Mouse (Mus musculus): ENCODE results near the gene Eif2s3x. TPM values are rescaled to one million over a fixed set of nuclear protein-coding genes. Genes with fewer than 3 reads are reported as not detected.

The Eif2s3x gene
- 23.6 and 23.7 TPM in 2 replicates for polyA plus RNA-seq (2012; rRNA removed)

- 2% methylated on average over 52 of the region's 52 CpGs for WGBS
- H3K36me3 ChIP-seq (ENCODE audit: control insufficient read depth, insufficient read depth, low read length) = no peaks in the 10 kb centered on the region; the same call in 1 of the 2 replicates
- peak; percentile 71 to 83 for DNase-seq (ENCODE audit: low read depth in 1 of 2, low spot score in 2 of 2)
Measured at GRCm38 (mm10) chrX:94212597-94213321, at the start of gene Eif2s3x. Eif2s3x (minus strand) TSS chrX:94212862.

GRCm38 (mm10) chrX:94235601-94236000 lies 22.9 kb upstream of the Eif2s3x start:
- Histone ChIP-seq H3K36me3 (ENCODE audit: control insufficient read depth, insufficient read depth, low read length) (no peaks in the 10 kb centered on the region; the same call in 1 of the 2 replicates), H3K27me3 (ENCODE audit: control insufficient read depth, insufficient read depth, low read length) (no peaks in the 10 kb centered on the region), H3K4me1 (ENCODE audit: control insufficient read depth, insufficient read depth, insufficient read length) (no peaks in the 10 kb centered on the region), H3K27ac (ENCODE audit: insufficient read depth, low read length) (no peak overlapping the region), H3K4me3 (ENCODE audit: extremely low read depth, insufficient read depth, insufficient read length) (peak overlapping the region; percentile 73)
- peak in 1 of 2 experiments; percentile 7 for DNase-seq (ENCODE audit: low read depth in 1 of 2, low spot score in 2 of 2)
- TF ChIP-seq CTCF (IDR thresholded peaks at IDR 0.05; ENCODE audit: extremely low read depth, insufficient read depth, insufficient read length, insufficient replicate concordance) (no peak), POLR2A (IDR thresholded peaks at IDR 0.05; ENCODE audit: low read depth, low read length) (no peak)
- WGBS = 34% methylated on average over 12 of the region's 12 CpGs

More at GRCm38 (mm10) chrX:94212597-94213321, at the start of gene Eif2s3x:
- TF ChIP-seq CTCF (IDR thresholded peaks at IDR 0.05; ENCODE audit: extremely low read depth, insufficient read depth, insufficient read length, insufficient replicate concordance) (peak; percentile 67; the same call in 1 of the 2 replicates), POLR2A (IDR thresholded peaks at IDR 0.05; ENCODE audit: low read depth, low read length) (peak; percentile 26; the same call in 1 of the 2 replicates)
- Histone ChIP-seq H3K4me3 (ENCODE audit: extremely low read depth, insufficient read depth, insufficient read length) (peak within 1 kb of the TSS; percentile 100), H3K27ac (ENCODE audit: insufficient read depth, low read length) (peak within 1 kb of the TSS; percentile 94), H3K4me1 (ENCODE audit: control insufficient read depth, insufficient read depth, insufficient read length) (no peaks in the 10 kb centered on the region), H3K27me3 (ENCODE audit: control insufficient read depth, insufficient read depth, low read length) (no peaks in the 10 kb centered on the region)

GRCm38 (mm10) chrX:94235190-94235555 lies 22.5 kb upstream of the Eif2s3x start:
- Histone ChIP-seq H3K4me3 (ENCODE audit: extremely low read depth, insufficient read depth, insufficient read length) (peak overlapping the region; percentile 73), H3K36me3 (ENCODE audit: control insufficient read depth, insufficient read depth, low read length) (no peaks in the 10 kb centered on the region; the same call in 1 of the 2 replicates), H3K27me3 (ENCODE audit: control insufficient read depth, insufficient read depth, low read length) (no peaks in the 10 kb centered on the region), H3K4me1 (ENCODE audit: control insufficient read depth, insufficient read depth, insufficient read length) (no peaks in the 10 kb centered on the region), H3K27ac (ENCODE audit: insufficient read depth, low read length) (peak overlapping the region; percentile 67)
- 19% methylated on average over 35 of the region's 35 CpGs for WGBS
- no peak for TF ChIP-seq CTCF (IDR thresholded peaks at IDR 0.05; ENCODE audit: extremely low read depth, insufficient read depth, insufficient read length, insufficient replicate concordance)
- no peak for TF ChIP-seq POLR2A (IDR thresholded peaks at IDR 0.05; ENCODE audit: low read depth, low read length)
- no peak for DNase-seq (ENCODE audit: low read depth in 1 of 2, low spot score in 2 of 2)

GRCm38 (mm10) chrX:94234532-94235189 lies 22.0 kb upstream of the Eif2s3x start, which contains the start of gene Klhl15:
Klhl15 (plus strand) TSS chrX:94234599.
- WGBS = 15% methylated on average over 58 of the region's 70 CpGs
- Histone ChIP-seq H3K4me1 (ENCODE audit: control insufficient read depth, insufficient read depth, insufficient read length) (no peaks in the 10 kb centered on the region), H3K36me3 (ENCODE audit: control insufficient read depth, insufficient read depth, low read length) (no peaks in the 10 kb centered on the region; the same call in 1 of the 2 replicates), H3K4me3 (ENCODE audit: extremely low read depth, insufficient read depth, insufficient read length) (peak within 1 kb of the TSS; percentile 73), H3K27ac (ENCODE audit: insufficient read depth, low read length) (peak within 1 kb of the TSS; percentile 98), H3K27me3 (ENCODE audit: control insufficient read depth, insufficient read depth, low read length) (no peaks in the 10 kb centered on the region)
- TF ChIP-seq POLR2A (IDR thresholded peaks at IDR 0.05; ENCODE audit: low read depth, low read length) (peak; percentile 29; the same call in 1 of the 2 replicates), CTCF (IDR thresholded peaks at IDR 0.05; ENCODE audit: extremely low read depth, insufficient read depth, insufficient read length, insufficient replicate concordance) (no peak)
- DNase-seq (ENCODE audit: low read depth in 1 of 2, low spot score in 2 of 2) = peak; percentile 65 to 73

GRCm38 (mm10) chrX:94233936-94234531 lies 21.4 kb upstream of the Eif2s3x start:
- Histone ChIP-seq H3K36me3 (ENCODE audit: control insufficient read depth, insufficient read depth, low read length) (no peaks in the 10 kb centered on the region; the same call in 1 of the 2 replicates), H3K4me1 (ENCODE audit: control insufficient read depth, insufficient read depth, insufficient read length) (no peaks in the 10 kb centered on the region), H3K27ac (ENCODE audit: insufficient read depth, low read length) (peak overlapping the region; percentile 98), H3K27me3 (ENCODE audit: control insufficient read depth, insufficient read depth, low read length) (no peaks in the 10 kb centered on the region), H3K4me3 (ENCODE audit: extremely low read depth, insufficient read depth, insufficient read length) (peak overlapping the region; percentile 73)
- whole genome bisulfite sequencing = 18% methylated on average over 25 of the region's 25 CpGs
- TF ChIP-seq POLR2A (IDR thresholded peaks at IDR 0.05; ENCODE audit: low read depth, low read length) (no peak), CTCF (IDR thresholded peaks at IDR 0.05; ENCODE audit: extremely low read depth, insufficient read depth, insufficient read length, insufficient replicate concordance) (no peak)
- peak in 1 of 2 experiments; percentile 51 for DNase-seq (ENCODE audit: low read depth in 1 of 2, low spot score in 2 of 2)

GRCm38 (mm10) chrX:94233432-94233831 lies 20.8 kb upstream of the Eif2s3x start:
- H3K4me3 ChIP-seq (ENCODE audit: extremely low read depth, insufficient read depth, insufficient read length) = no peak overlapping the region
- H3K27ac ChIP-seq (ENCODE audit: insufficient read depth, low read length) = no peak overlapping the region
- TF ChIP-seq CTCF (IDR thresholded peaks at IDR 0.05; ENCODE audit: extremely low read depth, insufficient read depth, insufficient read length, insufficient replicate concordance) = no peak
- TF ChIP-seq POLR2A (IDR thresholded peaks at IDR 0.05; ENCODE audit: low read depth, low read length) = no peak
- peak in 1 of 2 experiments; percentile 4 for DNase-seq (ENCODE audit: low read depth in 1 of 2, low spot score in 2 of 2)
- WGBS = 27% methylated on average over 5 of the region's 5 CpGs
- H3K4me1 ChIP-seq (ENCODE audit: control insufficient read depth, insufficient read depth, insufficient read length) = no peaks in the 10 kb centered on the region
- H3K36me3 ChIP-seq (ENCODE audit: control insufficient read depth, insufficient read depth, low read length) = no peaks in the 10 kb centered on the region
- H3K27me3 ChIP-seq (ENCODE audit: control insufficient read depth, insufficient read depth, low read length) = no peaks in the 10 kb centered on the region

Measured in spleen, adult 2 months (tissue).